Mouse (Mus musculus): ENCODE measurements around the gene Homez. TPM values are rescaled to one million over a fixed set of nuclear protein-coding genes. Genes with fewer than 3 reads are reported as not detected.

Gene Homez
- polyA plus RNA-seq, 1 experiment from 2014 or later, result 9.4 TPM

DNA sequence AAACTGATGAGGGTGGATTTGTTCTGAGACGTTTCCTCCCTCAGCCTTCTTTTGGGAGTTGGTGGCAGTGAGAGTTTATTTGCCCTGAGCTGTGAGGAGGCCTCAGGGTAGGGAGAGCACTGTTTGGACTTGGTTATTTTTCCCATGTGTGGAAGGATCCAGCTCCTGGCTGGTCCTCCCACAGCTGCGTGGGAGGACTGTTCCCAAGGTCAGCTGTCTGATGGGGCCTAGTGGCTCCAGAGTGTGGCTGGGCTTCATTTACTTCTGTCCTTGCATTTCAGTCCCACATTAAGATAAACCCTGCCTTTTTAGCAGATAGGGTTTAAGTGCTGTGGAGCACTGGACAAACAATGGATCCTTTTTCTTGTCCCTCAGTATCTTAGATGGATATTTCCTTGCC, 26.7 kb upstream of the Homez start:
- H3K9ac ChIP-seq (replicated peaks; ENCODE audit: low read length), result no peak overlapping the region
- no peaks in the 10 kb centered on the region for H3K27me3 ChIP-seq (ENCODE audit: control insufficient read depth, insufficient read depth, low read length)
- no peak overlapping the region for H3K27ac ChIP-seq (replicated peaks; ENCODE audit: low read depth, low read length)
- H3K4me1 ChIP-seq (ENCODE audit: control insufficient read depth, insufficient read depth, low read length), result peaks cover 11% of the 10 kb centered on the region
- no peak overlapping the region for H3K4me2 ChIP-seq (ENCODE audit: low read length)
- WGBS, result 79% methylated on average over 2 of the region's 2 CpGs
- peaks cover 40% of the 10 kb centered on the region for H3K36me3 ChIP-seq (ENCODE audit: control insufficient read depth, insufficient read depth, low read length)
- no peak for ATAC-seq (ENCODE audit: low FRiP score, low TSS enrichment)
- no peak for DNase-seq
- H3K9me3 ChIP-seq (ENCODE audit: control insufficient read depth, low read length), result no peaks in the 10 kb centered on the region
- H3K4me3 ChIP-seq (replicated peaks; ENCODE audit: low read depth, low read length), result no peak overlapping the region

GRCm38 (mm10) chr14:54894296-54895151, 23.8 kb upstream of the Homez start:
- under 1% methylated on average over 54 of the region's 54 CpGs for WGBS
- Histone ChIP-seq H3K4me3 (replicated peaks; ENCODE audit: low read depth, low read length) (peak overlapping the region; percentile 97), H3K9ac (replicated peaks; ENCODE audit: low read length) (peak overlapping the region; percentile 98), H3K9me3 (ENCODE audit: control insufficient read depth, low read length) (no peaks in the 10 kb centered on the region), H3K36me3 (ENCODE audit: control insufficient read depth, insufficient read depth, low read length) (peaks cover 39% of the 10 kb centered on the region), H3K4me2 (ENCODE audit: low read length) (peak overlapping the region; percentile 55), H3K4me1 (ENCODE audit: control insufficient read depth, insufficient read depth, low read length) (peaks cover 11% of the 10 kb centered on the region), H3K27me3 (ENCODE audit: control insufficient read depth, insufficient read depth, low read length) (no peaks in the 10 kb centered on the region), H3K27ac (replicated peaks; ENCODE audit: low read depth, low read length) (peak overlapping the region; percentile 96)
- DNase-seq (peak; percentile 69), ATAC-seq (ENCODE audit: low FRiP score, low TSS enrichment) (peak; percentile 51)

GRCm38 (mm10) chr14:54893651-54894181, 23.0 kb upstream of the Homez start:
- ATAC-seq (ENCODE audit: low FRiP score, low TSS enrichment), result peak; percentile 99
- H3K27ac ChIP-seq (replicated peaks; ENCODE audit: low read depth, low read length), result peak overlapping the region; percentile 96
- no peaks in the 10 kb centered on the region for H3K9me3 ChIP-seq (ENCODE audit: control insufficient read depth, low read length)
- peak overlapping the region; percentile 98 for H3K9ac ChIP-seq (replicated peaks; ENCODE audit: low read length)
- DNase-seq, result peak; percentile 99
- H3K36me3 ChIP-seq (ENCODE audit: control insufficient read depth, insufficient read depth, low read length), result peaks cover 31% of the 10 kb centered on the region
- WGBS, result under 1% methylated on average over 38 of the region's 38 CpGs
- peak overlapping the region; percentile 40 for H3K4me2 ChIP-seq (ENCODE audit: low read length)
- H3K4me3 ChIP-seq (replicated peaks; ENCODE audit: low read depth, low read length), result peak overlapping the region; percentile 97
- no peaks in the 10 kb centered on the region for H3K27me3 ChIP-seq (ENCODE audit: control insufficient read depth, insufficient read depth, low read length)
- peaks cover 11% of the 10 kb centered on the region for H3K4me1 ChIP-seq (ENCODE audit: control insufficient read depth, insufficient read depth, low read length)

DNA sequence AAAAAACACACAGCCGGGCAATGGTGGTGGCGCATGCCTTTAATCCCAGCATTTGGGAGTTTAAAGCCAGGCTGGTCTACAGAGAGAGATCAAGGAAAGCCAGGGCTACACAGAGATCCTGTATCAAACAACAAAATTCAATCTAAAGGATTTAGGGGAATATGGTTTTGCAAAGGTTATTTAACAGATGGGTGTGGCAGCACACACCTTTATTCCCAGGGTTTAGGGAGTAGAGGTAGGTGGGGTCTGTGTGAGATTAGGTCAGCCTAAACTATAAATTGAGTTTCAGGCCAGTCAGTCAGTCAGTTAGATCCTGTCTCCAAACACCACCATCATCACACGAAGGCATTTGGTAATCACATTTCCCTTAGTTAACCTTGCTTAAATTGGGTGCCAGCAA, 21.4 kb upstream of the Homez start, which contains the start of gene Pabpn1:
Gene Pabpn1 (plus strand): TSS at position 301 of the 400 bp plus-strand sequence.
- Histone ChIP-seq H3K27ac (replicated peaks; ENCODE audit: low read depth, low read length) (peak within 1 kb of the TSS; percentile 77), H3K27me3 (ENCODE audit: control insufficient read depth, insufficient read depth, low read length) (no peaks in the 10 kb centered on the region)
- no peak for ATAC-seq (ENCODE audit: low FRiP score, low TSS enrichment)

DNA sequence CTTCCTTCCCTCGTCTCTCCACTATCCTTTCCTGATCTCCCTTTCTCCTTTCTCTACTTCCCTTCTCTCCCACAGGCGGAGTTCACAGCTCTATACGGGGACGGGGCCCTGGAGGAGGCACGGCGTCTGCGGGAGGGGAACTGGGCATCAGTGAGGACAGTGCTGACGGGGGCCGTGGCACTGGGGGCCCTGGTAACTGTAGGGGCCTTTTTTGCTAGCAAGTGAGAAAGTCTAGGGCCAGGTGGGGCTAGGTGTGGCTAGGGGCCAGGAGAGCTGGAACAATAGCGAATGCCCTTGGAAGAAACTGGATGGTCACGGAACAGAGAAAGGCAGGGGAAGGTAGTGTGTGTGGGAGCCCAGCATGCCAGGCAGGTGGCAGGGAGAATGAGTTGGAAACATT, 14.5 kb upstream of the Homez start:
- no peak overlapping the region for H3K27ac ChIP-seq (replicated peaks; ENCODE audit: low read depth, low read length)
- no peak for ATAC-seq (ENCODE audit: low FRiP score, low TSS enrichment)
- H3K4me3 ChIP-seq (replicated peaks; ENCODE audit: low read depth, low read length), result no peak overlapping the region
- peaks cover 16% of the 10 kb centered on the region for H3K4me1 ChIP-seq (ENCODE audit: control insufficient read depth, insufficient read depth, low read length)
- 0 out of 2 replicates have a peak, but pooled peaks cover 13% of the 10 kb centered on the region for H3K36me3 ChIP-seq (ENCODE audit: control insufficient read depth, insufficient read depth, low read length)
- H3K27me3 ChIP-seq (ENCODE audit: control insufficient read depth, insufficient read depth, low read length), result no peaks in the 10 kb centered on the region
- H3K4me2 ChIP-seq (ENCODE audit: low read length), result peak overlapping the region; percentile 74; the same call in 1 of the 2 replicates
- WGBS, result 93% methylated on average over 11 of the region's 11 CpGs
- DNase-seq, result no peak
- H3K9ac ChIP-seq (replicated peaks; ENCODE audit: low read length), result 0 out of 2 replicates have a peak overlapping the region, but pooled peaks have one; percentile 14
- H3K9me3 ChIP-seq (ENCODE audit: control insufficient read depth, low read length), result no peaks in the 10 kb centered on the region

More for the DNA sequence above, 21.4 kb upstream of the Homez start, which contains the start of gene Pabpn1:
- 94% methylated on average over 3 of the region's 3 CpGs for WGBS
- Histone ChIP-seq H3K36me3 (ENCODE audit: control insufficient read depth, insufficient read depth, low read length) (peaks cover 18% of the 10 kb centered on the region), H3K4me3 (replicated peaks; ENCODE audit: low read depth, low read length) (peak within 1 kb of the TSS; percentile 35), H3K9me3 (ENCODE audit: control insufficient read depth, low read length) (no peaks in the 10 kb centered on the region), H3K4me1 (ENCODE audit: control insufficient read depth, insufficient read depth, low read length) (peaks cover 11% of the 10 kb centered on the region), H3K4me2 (ENCODE audit: low read length) (peak within 1 kb of the TSS; percentile 40), H3K9ac (replicated peaks; ENCODE audit: low read length) (no peak within 1 kb of the TSS)
- DNase-seq, result no peak

DNA sequence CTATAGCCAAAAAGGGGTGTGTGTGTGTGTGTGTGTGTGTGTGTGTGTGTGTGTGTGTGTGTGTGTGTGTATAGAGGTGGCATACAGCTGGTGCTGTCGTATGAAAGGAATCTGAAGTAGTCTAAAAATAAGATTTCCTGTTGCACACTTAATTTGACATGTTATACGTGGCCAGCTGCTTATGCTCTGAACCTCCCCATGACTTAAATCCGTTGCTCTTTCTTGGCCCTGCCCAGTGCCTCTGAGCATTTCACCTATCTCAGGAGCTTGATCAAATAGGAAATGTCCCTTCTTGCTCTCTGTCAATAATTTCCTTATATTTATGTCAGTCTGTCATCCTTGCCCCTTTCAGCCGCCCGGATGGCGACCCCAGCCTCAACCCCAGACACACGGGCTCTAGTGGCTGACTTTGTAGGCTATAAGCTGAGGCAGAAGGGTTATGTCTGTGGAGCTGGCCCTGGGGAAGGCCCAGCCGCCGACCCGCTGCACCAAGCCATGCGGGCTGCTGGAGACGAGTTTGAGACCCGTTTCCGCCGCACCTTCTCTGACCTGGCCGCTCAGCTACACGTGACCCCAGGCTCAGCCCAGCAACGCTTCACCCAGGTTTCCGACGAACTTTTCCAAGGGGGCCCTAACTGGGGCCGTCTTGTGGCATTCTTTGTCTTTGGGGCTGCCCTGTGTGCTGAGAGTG, 13.4 kb upstream of the Homez start:
- Histone ChIP-seq H3K4me1 (ENCODE audit: control insufficient read depth, insufficient read depth, low read length) (peaks cover 16% of the 10 kb centered on the region), H3K36me3 (ENCODE audit: control insufficient read depth, insufficient read depth, low read length) (0 out of 2 replicates have a peak, but pooled peaks cover 13% of the 10 kb centered on the region), H3K4me3 (replicated peaks; ENCODE audit: low read depth, low read length) (peak overlapping the region; percentile 68), H3K27ac (replicated peaks; ENCODE audit: low read depth, low read length) (peak overlapping the region; percentile 90), H3K9ac (replicated peaks; ENCODE audit: low read length) (peak overlapping the region; percentile 84), H3K4me2 (ENCODE audit: low read length) (peak overlapping the region; percentile 74), H3K9me3 (ENCODE audit: control insufficient read depth, low read length) (no peaks in the 10 kb centered on the region), H3K27me3 (ENCODE audit: control insufficient read depth, insufficient read depth, low read length) (no peaks in the 10 kb centered on the region)
- DNase-seq, result no peak
- ATAC-seq (ENCODE audit: low FRiP score, low TSS enrichment), result no peak
- 29% methylated on average over 21 of the region's 21 CpGs for WGBS

GRCm38 (mm10) chr14:54883154-54884021, 12.6 kb upstream of the Homez start, which contains the start of the genes Bcl2l2 and Gm20521:
Gene Bcl2l2 (plus strand): TSS chr14:54883377.
Gene Gm20521 (plus strand): TSS chr14:54883441.
- DNase-seq (peak; percentile 90), ATAC-seq (ENCODE audit: low FRiP score, low TSS enrichment) (peak; percentile 86)
- peak within 1 kb of the TSS; percentile 84 for H3K9ac ChIP-seq (replicated peaks; ENCODE audit: low read length)
- peak within 1 kb of the TSS; percentile 90 for H3K27ac ChIP-seq (replicated peaks; ENCODE audit: low read depth, low read length)
- 0 out of 2 replicates have a peak, but pooled peaks cover 13% of the 10 kb centered on the region for H3K36me3 ChIP-seq (ENCODE audit: control insufficient read depth, insufficient read depth, low read length)
- H3K4me2 ChIP-seq (ENCODE audit: low read length), result peak within 1 kb of the TSS; percentile 74
- no peaks in the 10 kb centered on the region for H3K9me3 ChIP-seq (ENCODE audit: control insufficient read depth, low read length)
- WGBS, result under 1% methylated on average over 27 of the region's 27 CpGs
- H3K4me1 ChIP-seq (ENCODE audit: control insufficient read depth, insufficient read depth, low read length), result peaks cover 16% of the 10 kb centered on the region
- H3K4me3 ChIP-seq (replicated peaks; ENCODE audit: low read depth, low read length), result peak within 1 kb of the TSS; percentile 68
- no peaks in the 10 kb centered on the region for H3K27me3 ChIP-seq (ENCODE audit: control insufficient read depth, insufficient read depth, low read length)

Data from midbrain, embryonic 14.5 days (tissue).